Mouse (Mus musculus) intestine, embryonic 14.5 days (tissue): ENCODE results near the gene Prss45. TPM values are rescaled to one million over a fixed set of nuclear protein-coding genes. Genes with fewer than 3 reads are reported as not detected.

Source experiments
- ATAC-seq: fragments of 200-750 bp; cut with Nextera tagmentation; replicated peaks from 2 replicates; pipeline ENCODE4 v1.8.0; 2017; ENCODE audit warnings: low read depth, moderate number of reproducible peaks, moderate TSS enrichment, moderate library complexity; ENCODE audit not compliant: low FRiP score, low TSS enrichment
- DNase-seq: peaks from one replicate; pipeline ENCODE4 v3.0.0-alpha.2; 2018; ENCODE audit warnings: low spot score
- H3K27ac ChIP-seq: fragments of 300-500 bp; sonication (generic); 2 replicates; pipeline ENCODE4 v1.5.1; 2014; ENCODE audit warnings: low read depth, mild to moderate bottlenecking, control low read depth
- H3K27me3 ChIP-seq: fragments of 300-500 bp; sonication (generic); replicated peaks from 2 replicates; pipeline ENCODE4 v1.6.1; 2014; ENCODE audit warnings: low read length, control low read depth; ENCODE audit not compliant: control insufficient read depth, insufficient read depth
- H3K36me3 ChIP-seq: fragments of 300-500 bp; sonication (generic); 2 replicates; pipeline ENCODE4 v1.6.1; 2014; ENCODE audit warnings: low read length, control low read depth; ENCODE audit not compliant: control insufficient read depth, insufficient read depth
- H3K4me1 ChIP-seq: fragments of 300-500 bp; sonication (generic); replicated peaks from 2 replicates; pipeline ENCODE4 v1.6.1; 2014; ENCODE audit warnings: low read length, control low read depth, mixed read lengths; ENCODE audit not compliant: control insufficient read depth, insufficient read depth
- H3K4me2 ChIP-seq: fragments of 300-500 bp; sonication (generic); 2 replicates; pipeline ENCODE4 v1.6.1; 2014; ENCODE audit warnings: low read length
- H3K4me3 ChIP-seq: fragments of 300-500 bp; sonication (generic); 2 replicates; pipeline ENCODE4 v1.5.1; 2014; ENCODE audit warnings: low read depth, low read length, control low read depth, mixed read lengths
- H3K9ac ChIP-seq: fragments of 300-500 bp; sonication (generic); 2 replicates; pipeline ENCODE4 v1.6.1; 2014; ENCODE audit warnings: mild to moderate bottlenecking, low read length
- H3K9me3 ChIP-seq: fragments of 300-500 bp; sonication (generic); 2 replicates; pipeline ENCODE4 v1.6.1; 2016; ENCODE audit warnings: low read length, control low read depth; ENCODE audit not compliant: control insufficient read depth
- WGBS: fragments of 180-500 bp; shearing (Covaris S2); extraction: QIAGEN DNeasy Blood & Tissue Kit; methylation state at CpG from one replicate; pipeline ENCODE4 v1.1.7; 2014; 5-methylcytosine and 5-hydroxymethylcytosine counted together
- polyA plus RNA-seq: library from polyadenylated mRNA; unstranded; fragments of >200 nt; fragmentation: Nextera tagmentation; extraction: Ambion mirVana; gene quantifications from 2 replicates; pipeline ENCODE4 v1.2.1, GENCODE M21; 2014

The Prss45 gene
- polyA plus RNA-seq, 1 experiment from 2014 or later: not detected

GRCm38 (mm10) chr9:110841438-110841837 lies 7.0 kb downstream of the Prss45 start:
- H3K4me3 ChIP-seq: no peak overlapping the region
- 71% methylated on average over 2 of the region's 2 CpGs for WGBS
- H3K9me3 ChIP-seq: no peaks in the 10 kb centered on the region
- no peak for DNase-seq
- H3K4me2 ChIP-seq: no peak overlapping the region
- no peak for ATAC-seq
- no peak overlapping the region for H3K27ac ChIP-seq
- no peaks in the 10 kb centered on the region for H3K36me3 ChIP-seq
- H3K9ac ChIP-seq: no peak overlapping the region
- no peaks in the 10 kb centered on the region for H3K4me1 ChIP-seq
- no peaks in the 10 kb centered on the region for H3K27me3 ChIP-seq

GRCm38 (mm10) chr9:110844206-110844605 lies 9.8 kb downstream of the Prss45 start, which contains the start of gene Prss46:
Prss46 (plus strand) TSS chr9:110844506.
- DNase-seq (no peak), ATAC-seq (no peak)
- H3K27me3 ChIP-seq: no peaks in the 10 kb centered on the region
- no peak within 1 kb of the TSS for H3K27ac ChIP-seq
- no peak within 1 kb of the TSS for H3K4me3 ChIP-seq
- H3K4me1 ChIP-seq: no peaks in the 10 kb centered on the region
- no peaks in the 10 kb centered on the region for H3K9me3 ChIP-seq
- no peaks in the 10 kb centered on the region for H3K36me3 ChIP-seq
- no peak within 1 kb of the TSS for H3K9ac ChIP-seq
- no peak within 1 kb of the TSS for H3K4me2 ChIP-seq
- 79% methylated on average over 10 of the region's 10 CpGs for WGBS

- H3K4me1 ChIP-seq: no peaks in the 10 kb centered on the region
- H3K9ac ChIP-seq: no peak overlapping the region
- H3K36me3 ChIP-seq: no peaks in the 10 kb centered on the region
- WGBS: 83% methylated on average over 7 of the region's 7 CpGs
- no peak overlapping the region for H3K4me2 ChIP-seq
- DNase-seq (no peak), ATAC-seq (no peak)
- no peak overlapping the region for H3K4me3 ChIP-seq
- H3K27me3 ChIP-seq: no peaks in the 10 kb centered on the region
- no peak overlapping the region for H3K27ac ChIP-seq
- no peaks in the 10 kb centered on the region for H3K9me3 ChIP-seq
Measured at GRCm38 (mm10) chr9:110849162-110849561, 14.8 kb downstream of the Prss45 start.

- Histone ChIP-seq H3K27me3 (peaks cover 26% of the 10 kb centered on the region), H3K4me1 (no peaks in the 10 kb centered on the region), H3K4me3 (no peak overlapping the region), H3K9me3 (no peaks in the 10 kb centered on the region), H3K36me3 (no peaks in the 10 kb centered on the region), H3K27ac (no peak overlapping the region), H3K4me2 (no peak overlapping the region), H3K9ac (no peak overlapping the region)
- no peak for DNase-seq
- 75% methylated on average over 7 of the region's 7 CpGs for WGBS
- ATAC-seq: no peak
Measured at GRCm38 (mm10) chr9:110855903-110856302, 21.5 kb downstream of the Prss45 start.

- Histone ChIP-seq H3K4me3 (no peak overlapping the region), H3K27ac (no peak overlapping the region), H3K27me3 (peaks cover 26% of the 10 kb centered on the region), H3K9me3 (no peaks in the 10 kb centered on the region), H3K4me1 (no peaks in the 10 kb centered on the region), H3K36me3 (no peaks in the 10 kb centered on the region), H3K4me2 (no peak overlapping the region), H3K9ac (no peak overlapping the region)
- WGBS: 52% methylated on average over 4 of the region's 4 CpGs
- DNase-seq: no peak
- no peak for ATAC-seq
Measured at GRCm38 (mm10) chr9:110856920-110857319, 22.5 kb downstream of the Prss45 start.

- ATAC-seq (no peak; the same call in 1 of the 2 replicates), DNase-seq (peak; percentile 67)
- Histone ChIP-seq H3K9me3 (no peaks in the 10 kb centered on the region), H3K36me3 (no peaks in the 10 kb centered on the region), H3K27ac (no peak within 1 kb of the TSS), H3K4me3 (peak within 1 kb of the TSS; percentile 22), H3K4me2 (peak within 1 kb of the TSS; percentile 50), H3K27me3 (peaks cover 26% of the 10 kb centered on the region), H3K4me1 (no peaks in the 10 kb centered on the region), H3K9ac (no peak within 1 kb of the TSS)
- WGBS: 9% methylated on average over 49 of the region's 50 CpGs
Measured at GRCm38 (mm10) chr9:110857781-110858472, 23.5 kb downstream of the Prss45 start, which contains the start of gene Prss50. Prss50 (plus strand) TSS chr9:110857967.

- no peaks in the 10 kb centered on the region for H3K36me3 ChIP-seq
- ATAC-seq (no peak), DNase-seq (no peak)
- H3K4me2 ChIP-seq: no peak overlapping the region
- no peak overlapping the region for H3K27ac ChIP-seq
- no peaks in the 10 kb centered on the region for H3K4me1 ChIP-seq
- H3K27me3 ChIP-seq: peaks cover 26% of the 10 kb centered on the region
- H3K4me3 ChIP-seq: no peak overlapping the region
- no peaks in the 10 kb centered on the region for H3K9me3 ChIP-seq
- 47% methylated on average over 5 of the region's 5 CpGs for WGBS
- no peak overlapping the region for H3K9ac ChIP-seq
Measured at GRCm38 (mm10) chr9:110858523-110858922, 24.1 kb downstream of the Prss45 start.

GRCm38 (mm10) chr9:110858967-110859596 lies 24.7 kb downstream of the Prss45 start:
- H3K36me3 ChIP-seq: no peaks in the 10 kb centered on the region
- H3K9ac ChIP-seq: no peak overlapping the region
- no peak overlapping the region for H3K4me2 ChIP-seq
- H3K27me3 ChIP-seq: peaks cover 26% of the 10 kb centered on the region
- H3K27ac ChIP-seq: no peak overlapping the region
- DNase-seq (no peak), ATAC-seq (no peak)
- 88% methylated on average over 5 of the region's 5 CpGs for WGBS
- no peaks in the 10 kb centered on the region for H3K4me1 ChIP-seq
- H3K4me3 ChIP-seq: no peak overlapping the region
- no peaks in the 10 kb centered on the region for H3K9me3 ChIP-seq
